Mouse (Mus musculus) megakaryocyte, embryonic 14.5 days (primary cell): ENCODE results near the gene Fgfr1op.

Experiments
- FLI1 ChIP-seq: IDR thresholded peaks from 2 replicates; pipeline ENCODE4 v1.6.1; 2012; ENCODE audit warnings: low read length, inconsistent platforms, mixed read lengths
- GATA1 ChIP-seq: IDR thresholded peaks from 3 replicates; pipeline ENCODE4 v1.6.1; 2012; ENCODE audit warnings: mixed read lengths, low read length, inconsistent platforms, borderline replicate concordance

DNA sequence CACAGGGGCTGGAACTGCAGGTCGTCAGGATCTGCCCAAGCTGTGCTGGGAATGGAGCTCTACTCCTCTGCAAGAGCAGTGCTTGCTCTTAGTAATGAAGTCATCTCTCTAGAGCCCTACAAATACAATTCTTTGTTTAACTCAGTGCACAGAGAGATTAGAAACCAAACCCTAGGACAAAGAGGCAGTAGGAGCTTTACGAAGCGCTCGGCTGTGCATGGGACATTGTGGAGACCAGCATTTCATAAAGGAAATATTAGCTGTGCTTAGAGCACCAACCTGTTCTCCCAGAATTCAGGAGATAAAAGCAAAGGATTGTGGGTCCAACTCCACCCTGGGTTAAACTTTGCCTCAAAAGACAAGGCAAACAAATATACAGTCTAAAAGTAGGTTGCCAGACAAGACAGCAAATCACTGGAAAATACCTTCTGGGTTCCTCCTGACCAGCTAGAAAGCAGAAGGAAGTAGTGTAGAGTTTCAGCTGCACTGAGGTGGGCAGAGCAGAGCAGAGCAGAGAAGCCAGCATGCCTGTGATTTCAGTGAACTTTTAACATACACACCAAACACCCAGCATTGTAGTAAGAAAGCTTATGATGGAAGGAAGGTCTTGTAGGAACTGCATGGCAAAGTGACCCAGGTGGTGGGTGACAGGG is 80.9 kb downstream of the Fgfr1op start:
- no peak for TF ChIP-seq GATA1
- no peak for TF ChIP-seq FLI1
